Mouse (Mus musculus) CH12.LX (cell line): ENCODE data around the gene Ppp1cc.

Experiments
- CTCF ChIP-seq, 2 experiments: IDR thresholded peaks in 1 of 2; conservative IDR thresholded peaks in 1 of 2; 2 replicates each; pipeline ENCODE4 v1.5.1; 2011 to 2012; ENCODE audit warnings: low read depth in 2 of 2, low read length in 2 of 2, improper control_type of control experiment in 1 of 2, inconsistent platforms in 1 of 2, mild to moderate bottlenecking in 1 of 2, moderate library complexity in 1 of 2
- USF2 ChIP-seq: conservative IDR thresholded peaks from 2 replicates; pipeline ENCODE4 v1.6.1; 2011; ENCODE audit warnings: low read depth, low read length, improper control_type of control experiment
- ZKSCAN1 ChIP-seq: IDR thresholded peaks from 2 replicates; pipeline ENCODE4 v1.6.1; 2012; ENCODE audit warnings: low read depth, inconsistent platforms, low read length, improper control_type of control experiment, borderline replicate concordance

DNA sequence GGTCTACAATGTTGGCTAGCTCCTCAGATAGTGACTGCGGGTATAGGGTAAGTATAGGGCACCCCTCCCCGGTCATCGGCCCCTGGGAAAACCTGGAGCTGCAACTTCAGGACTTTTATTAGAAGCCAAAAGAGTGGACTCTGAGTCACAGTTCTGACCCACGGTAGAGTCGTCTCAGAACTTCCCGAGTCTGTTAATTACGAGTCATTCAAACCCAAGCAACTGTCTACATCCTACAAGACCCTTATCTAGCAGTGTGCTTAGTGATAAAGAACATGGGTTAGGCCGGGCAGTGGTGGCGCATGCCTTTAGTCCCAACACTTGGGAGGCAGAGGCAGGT, 25.1 kb upstream of the Ppp1cc start:
- TF ChIP-seq USF2 (no peak), CTCF (conservative IDR thresholded peaks at IDR 0.05 in 1 of 2, IDR thresholded peaks at IDR 0.05 in 1 of 2; ENCODE audit: low read depth in 2 of 2, low read length in 2 of 2) (no peak), ZKSCAN1 (no peak)
